Mouse (Mus musculus) cerebellum, adult 2 months (tissue): ENCODE measurements around the gene Tat. TPM values are rescaled to one million over a fixed set of nuclear protein-coding genes. Genes with fewer than 3 reads are reported as not detected.

Source experiments
- DNase-seq, 2 experiments: peaks; one replicate each; pipeline ENCODE4 v3.0.0; 2021
- H3K27ac ChIP-seq: fragments of 200-500 bp; 2 replicates; pipeline ENCODE4 v1.5.1; 2012; ENCODE audit warnings: low read length, control low read depth, inconsistent platforms; ENCODE audit not compliant: insufficient read depth
- H3K27me3 ChIP-seq: fragments of 200-500 bp; 2 replicates; pipeline ENCODE4 v1.6.1; 2012; ENCODE audit warnings: inconsistent platforms, mild to moderate bottlenecking, low read length, moderate library complexity; ENCODE audit not compliant: control insufficient read depth, insufficient read depth
- H3K4me1 ChIP-seq: fragments of 200-500 bp; 2 replicates; pipeline ENCODE4 v1.6.1; 2011; ENCODE audit warnings: low read length; ENCODE audit not compliant: control insufficient read depth, insufficient read depth
- H3K4me3 ChIP-seq: fragments of 200-500 bp; replicated peaks from 2 replicates; pipeline ENCODE3; 2011; ENCODE audit warnings: mild to moderate bottlenecking, low read depth, low read length, control low read depth; ENCODE audit not compliant: insufficient read depth
- CTCF ChIP-seq: fragments of 200-500 bp; IDR thresholded peaks from 2 replicates; pipeline ENCODE4 v1.5.1; 2011; ENCODE audit warnings: low read depth, mild to moderate bottlenecking, control low read depth, low read length, moderate library complexity, borderline replicate concordance; ENCODE audit not compliant: insufficient read depth
- POLR2A ChIP-seq: fragments of 200-500 bp; IDR thresholded peaks from 2 replicates; pipeline ENCODE4 v1.6.1; 2011; ENCODE audit warnings: low read length, control low read depth, borderline replicate concordance; ENCODE audit not compliant: insufficient read depth
- whole genome bisulfite sequencing: fragments of 180-500 bp; shearing (Covaris S2); methylation state at CpG from one replicate; pipeline ENCODE4 v1.1.7; 2018; 5-methylcytosine and 5-hydroxymethylcytosine counted together
- polyA plus RNA-seq: library from polyadenylated mRNA; depleted of rRNA; stranded (reverse); fragments of >200 nt; gene quantifications from 2 replicates; pipeline ENCODE4 v1.2.3, GENCODE M21; 2012

The Tat gene
- polyA plus RNA-seq, 1 experiment, result not detected

GRCm38 (mm10) chr8:109952171-109952570 lies 38.1 kb upstream of the Tat start:
- Histone ChIP-seq H3K4me3 (no peak overlapping the region), H3K27me3 (no peaks in the 10 kb centered on the region), H3K27ac (no peak overlapping the region), H3K4me1 (0 out of 2 replicates have a peak, but pooled peaks cover 3% of the 10 kb centered on the region)
- 69% methylated on average over 7 of the region's 7 CpGs for WGBS
- TF ChIP-seq POLR2A, result no peak
- no peak for TF ChIP-seq CTCF
- no peak for DNase-seq

GRCm38 (mm10) chr8:109954486-109954948 lies 35.7 kb upstream of the Tat start:
- H3K4me1 ChIP-seq, result no peaks in the 10 kb centered on the region
- no peaks in the 10 kb centered on the region for H3K27me3 ChIP-seq
- no peak overlapping the region for H3K4me3 ChIP-seq
- no peak overlapping the region for H3K27ac ChIP-seq
- no peak for DNase-seq
- 22% methylated on average over 13 of the region's 13 CpGs for WGBS
- no peak for TF ChIP-seq POLR2A
- TF ChIP-seq CTCF, result no peak

- TF ChIP-seq CTCF (no peak), POLR2A (no peak)
- 34% methylated on average over 16 of the region's 16 CpGs for WGBS
- no peak for DNase-seq
- Histone ChIP-seq H3K4me1 (no peaks in the 10 kb centered on the region), H3K27me3 (peaks cover 2% of the 10 kb centered on the region; the same call in 1 of the 2 replicates), H3K27ac (no peak overlapping the region), H3K4me3 (no peak overlapping the region)
These were observed 32.8 kb upstream of the Tat start for GRCm38 (mm10) chr8:109957167-109958028.

- 58% methylated on average over 12 of the region's 12 CpGs for WGBS
- TF ChIP-seq CTCF (no peak), POLR2A (no peak)
- H3K4me1 ChIP-seq, result no peaks in the 10 kb centered on the region
These were observed 32.1 kb upstream of the Tat start for GRCm38 (mm10) chr8:109958036-109958655.

GRCm38 (mm10) chr8:109959112-109959511 lies 31.1 kb upstream of the Tat start:
- no peak for TF ChIP-seq CTCF
- no peak for TF ChIP-seq POLR2A
- H3K4me1 ChIP-seq, result no peaks in the 10 kb centered on the region
- H3K27me3 ChIP-seq, result peaks cover 2% of the 10 kb centered on the region; the same call in 1 of the 2 replicates
- WGBS, result 64% methylated on average over 4 of the region's 4 CpGs
- no peak for DNase-seq
- H3K27ac ChIP-seq, result no peak overlapping the region
- no peak overlapping the region for H3K4me3 ChIP-seq

More at GRCm38 (mm10) chr8:109958036-109958655, 32.1 kb upstream of the Tat start:
- H3K27me3 ChIP-seq, result peaks cover 2% of the 10 kb centered on the region; the same call in 1 of the 2 replicates
- H3K27ac ChIP-seq, result no peak overlapping the region
- DNase-seq, result no peak
- H3K4me3 ChIP-seq, result no peak overlapping the region

GRCm38 (mm10) chr8:109961693-109962367 lies 28.4 kb upstream of the Tat start, which contains the start of gene Marveld3:
Gene Marveld3 (minus strand): TSS chr8:109962203.
- DNase-seq, result no peak
- Histone ChIP-seq H3K27me3 (peaks cover 2% of the 10 kb centered on the region; the same call in 1 of the 2 replicates), H3K4me1 (no peaks in the 10 kb centered on the region), H3K27ac (no peak within 1 kb of the TSS), H3K4me3 (no peak within 1 kb of the TSS)
- WGBS, result 2% methylated on average over 64 of the region's 64 CpGs
- peak; percentile 53; the same call in 1 of the 2 replicates for TF ChIP-seq CTCF
- TF ChIP-seq POLR2A, result no peak

GRCm38 (mm10) chr8:109962896-109963295 lies 27.3 kb upstream of the Tat start:
- no peak overlapping the region for H3K4me3 ChIP-seq
- H3K27me3 ChIP-seq, result peaks cover 2% of the 10 kb centered on the region; the same call in 1 of the 2 replicates
- DNase-seq, result no peak
- WGBS, result 73% methylated on average over 9 of the region's 9 CpGs
- H3K4me1 ChIP-seq, result no peaks in the 10 kb centered on the region
- TF ChIP-seq POLR2A (no peak), CTCF (no peak)
- no peak overlapping the region for H3K27ac ChIP-seq
